Mouse (Mus musculus) neural tube, embryonic 10.5 days (tissue): Measurements from ENCODE around the gene Gm3336.

Experiments
- DNase-seq: peaks from one replicate; pipeline ENCODE4 v3.0.0-alpha.2; 2017; ENCODE audit warnings: low spot score; ENCODE audit errors: extremely low spot score

The Gm3336 gene

DNA sequence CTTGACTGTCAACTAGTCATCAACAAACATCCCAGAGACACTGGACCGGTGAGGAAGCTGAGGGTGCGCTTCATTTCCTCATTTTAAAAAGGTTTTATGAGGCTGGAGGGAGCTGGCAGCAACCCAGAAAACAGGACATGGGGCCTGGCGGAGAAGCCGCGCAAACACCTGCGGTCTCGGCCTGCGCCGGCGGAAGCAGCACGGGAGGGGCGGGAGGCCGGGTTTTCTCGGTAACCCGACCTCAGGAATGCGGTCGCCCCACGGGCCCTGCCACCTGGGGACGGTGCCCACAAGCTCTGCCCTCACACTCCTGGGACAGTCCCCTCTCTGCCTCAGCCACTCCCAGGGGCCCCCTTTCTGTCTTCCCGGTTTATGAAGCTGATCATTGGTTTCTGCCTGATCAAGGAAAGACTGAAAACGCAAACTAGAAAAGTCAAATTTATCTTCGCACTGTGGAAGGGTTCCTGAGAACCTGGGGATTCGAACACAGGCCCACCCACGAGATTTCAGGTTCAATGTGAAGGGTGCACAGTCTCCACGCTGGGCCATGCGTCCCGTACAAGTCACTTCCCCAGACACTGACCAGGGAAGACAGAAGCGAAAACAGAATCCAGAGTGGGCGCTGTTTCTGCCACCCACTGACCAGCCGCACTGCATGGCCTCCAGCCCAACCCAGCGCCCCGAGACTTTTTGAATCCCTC lies 22.9 kb upstream of the Gm3336 start:
- DNase-seq, result no peak

DNA sequence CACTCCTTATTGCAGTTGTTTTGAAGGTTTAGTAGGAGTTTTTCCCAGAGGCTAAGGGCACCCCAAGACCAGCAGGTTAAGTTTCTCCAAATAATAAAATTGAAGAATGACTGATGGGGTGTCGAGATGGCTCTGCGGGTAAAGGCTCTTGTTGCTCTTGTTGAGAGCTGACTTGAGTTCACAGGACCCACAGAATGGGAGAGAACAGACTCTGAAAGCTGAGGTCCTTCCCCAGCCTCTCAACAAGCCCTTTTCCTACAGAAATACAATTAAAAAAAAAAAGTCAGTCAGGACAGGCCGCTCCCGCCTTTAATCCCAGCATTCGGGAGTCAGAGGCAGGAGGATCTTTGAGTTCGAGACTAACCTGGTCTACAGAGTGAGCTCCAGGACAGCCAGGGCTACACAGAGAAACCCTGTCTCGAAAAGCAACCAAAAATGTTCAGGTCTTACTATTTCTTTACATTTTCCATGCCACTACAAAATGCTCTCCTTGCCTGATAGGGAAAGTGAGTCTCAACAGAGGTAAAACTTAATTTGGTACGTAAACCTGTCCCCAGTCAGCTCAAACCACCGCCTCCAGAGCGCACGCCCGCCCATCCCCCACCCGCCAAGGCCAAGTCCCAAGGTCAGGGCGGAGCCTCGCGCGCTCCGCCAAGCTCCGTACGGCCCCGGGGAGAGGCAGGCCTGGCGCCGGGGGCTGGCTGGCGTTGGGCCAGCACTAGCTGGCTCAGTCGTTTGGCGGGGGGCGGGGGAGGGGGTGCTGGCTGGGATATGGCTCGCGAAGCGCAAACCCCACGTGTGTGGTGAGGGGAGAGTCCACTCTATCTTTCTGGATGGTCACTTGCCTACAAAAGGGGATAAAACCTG lies 22.1 kb upstream of the Gm3336 start:
- DNase-seq, result peak; percentile 81

DNA sequence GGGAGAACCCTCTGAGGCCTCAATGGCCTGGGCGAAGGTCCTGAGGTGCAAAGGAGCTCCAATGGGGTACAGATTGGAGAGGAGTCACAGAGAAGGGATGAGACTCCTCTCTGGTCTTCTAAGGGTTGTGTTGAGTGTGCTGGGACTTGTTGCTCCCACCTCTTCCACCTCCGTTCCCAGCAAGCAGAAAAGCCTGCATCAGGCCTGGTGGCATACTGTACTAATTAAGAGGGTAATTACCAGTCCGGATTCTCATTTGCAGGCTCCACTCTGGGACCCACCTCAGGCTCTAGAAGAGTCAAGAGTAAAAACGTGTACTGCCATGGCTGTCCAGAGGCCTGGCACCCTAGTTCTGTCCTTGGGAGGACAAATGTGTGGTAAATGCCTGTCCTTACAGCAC lies 21.4 kb upstream of the Gm3336 start:
- no peak for DNase-seq

DNA sequence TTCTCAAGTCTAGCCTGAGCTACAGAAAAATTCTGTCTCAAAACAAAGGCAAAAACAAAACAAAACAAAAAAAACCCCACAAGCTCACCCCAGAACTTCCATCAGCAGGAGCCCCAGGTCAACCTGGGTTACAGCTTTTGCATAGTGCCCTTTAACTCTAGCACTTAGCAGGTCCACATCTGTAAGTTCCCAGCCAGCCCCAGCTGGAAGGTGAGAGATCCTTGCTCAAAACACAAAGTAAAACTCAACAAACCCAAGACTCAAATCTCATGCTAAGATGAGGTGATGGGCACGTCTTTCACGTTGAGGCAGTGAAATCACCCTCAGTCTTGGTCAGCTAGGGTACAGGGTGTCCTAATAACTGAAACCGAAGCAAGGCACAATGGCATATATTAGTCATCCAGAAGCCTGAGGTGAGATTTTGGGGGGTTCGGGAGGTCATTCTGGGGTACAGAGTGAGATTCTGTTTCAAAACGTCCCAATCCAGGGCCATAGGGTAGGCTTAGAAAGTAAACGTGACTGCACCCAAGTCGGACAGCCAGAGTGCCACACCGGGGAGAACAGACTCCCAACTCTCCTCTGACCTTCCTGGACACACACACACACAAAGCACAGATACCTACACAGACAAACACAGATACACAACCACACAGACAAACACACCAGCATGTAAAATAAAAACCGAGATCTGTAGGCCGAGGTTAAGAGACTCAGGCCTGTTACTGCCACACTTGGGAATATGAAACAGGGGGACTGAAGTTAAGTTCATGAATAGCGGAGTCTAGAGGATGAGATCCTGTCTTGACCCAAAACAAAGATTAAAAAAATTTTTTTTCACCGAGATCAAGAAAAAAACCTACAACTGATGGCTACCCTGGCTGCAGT lies 20.7 kb upstream of the Gm3336 start:
- DNase-seq, result no peak

DNA sequence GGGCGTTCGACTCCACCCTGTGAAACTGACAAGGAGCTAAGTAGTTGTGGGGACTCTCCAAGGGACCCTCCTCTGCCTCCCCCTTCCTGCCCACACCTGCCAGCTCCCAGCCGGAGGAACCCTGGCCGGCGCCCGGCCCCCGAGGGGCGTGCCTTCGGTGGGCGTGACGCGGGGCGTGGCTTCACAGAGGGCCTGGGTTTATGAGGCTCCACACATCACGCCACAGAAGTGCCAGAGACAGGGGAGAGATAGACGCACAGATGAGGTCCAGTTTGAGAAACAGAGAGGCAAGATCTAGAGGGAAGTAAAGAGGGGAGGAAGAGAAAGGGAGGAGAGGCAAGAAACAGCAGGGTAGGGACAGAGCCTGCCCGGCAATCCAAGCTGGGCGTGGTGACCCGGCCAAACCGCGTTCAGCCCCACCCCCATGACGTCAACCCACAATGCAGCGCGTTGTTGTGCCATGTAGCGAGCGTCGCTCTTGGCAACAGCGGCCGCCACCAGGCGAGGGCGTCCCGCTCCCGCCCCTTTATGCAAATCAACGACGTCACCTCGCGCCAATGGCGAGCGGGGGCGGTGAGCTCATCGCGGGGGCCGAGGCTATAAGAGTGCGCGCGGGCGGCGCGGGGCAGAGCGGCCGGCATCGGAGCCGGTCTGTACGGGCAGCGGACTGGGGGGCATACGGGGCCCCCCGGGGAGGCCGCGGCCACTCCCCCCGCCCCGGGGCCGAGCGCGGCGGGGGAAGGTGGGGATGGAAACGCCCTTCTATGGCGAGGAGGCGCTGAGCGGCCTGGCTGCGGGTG lies 19.8 kb upstream of the Gm3336 start, which contains the start of gene Jund:
Gene Jund, plus strand, starts transcription at position 640 of the 800 bp plus-strand sequence.
- peak; percentile 100 for DNase-seq

DNA sequence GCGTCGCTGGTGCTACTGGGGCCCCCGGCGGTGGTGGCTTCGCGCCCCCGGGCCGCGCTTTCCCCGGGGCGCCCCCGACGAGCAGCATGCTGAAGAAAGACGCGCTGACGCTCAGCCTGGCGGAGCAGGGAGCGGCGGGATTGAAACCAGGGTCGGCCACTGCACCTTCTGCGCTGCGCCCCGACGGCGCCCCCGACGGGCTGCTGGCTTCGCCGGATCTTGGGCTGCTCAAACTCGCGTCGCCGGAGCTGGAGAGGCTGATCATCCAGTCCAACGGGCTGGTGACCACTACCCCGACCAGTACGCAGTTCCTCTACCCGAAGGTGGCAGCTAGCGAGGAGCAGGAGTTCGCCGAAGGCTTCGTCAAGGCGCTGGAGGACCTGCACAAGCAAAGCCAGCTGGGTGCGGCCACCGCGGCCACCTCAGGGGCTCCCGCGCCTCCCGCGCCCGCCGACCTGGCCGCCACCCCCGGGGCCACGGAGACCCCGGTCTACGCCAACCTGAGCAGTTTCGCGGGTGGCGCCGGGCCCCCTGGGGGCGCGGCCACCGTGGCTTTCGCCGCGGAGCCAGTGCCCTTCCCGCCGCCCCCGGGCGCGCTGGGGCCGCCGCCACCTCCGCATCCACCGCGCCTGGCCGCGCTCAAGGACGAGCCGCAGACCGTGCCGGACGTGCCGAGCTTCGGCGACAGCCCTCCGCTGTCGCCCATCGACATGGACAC lies 19.1 kb upstream of the Gm3336 start:
- DNase-seq, result peak; percentile 80

DNA sequence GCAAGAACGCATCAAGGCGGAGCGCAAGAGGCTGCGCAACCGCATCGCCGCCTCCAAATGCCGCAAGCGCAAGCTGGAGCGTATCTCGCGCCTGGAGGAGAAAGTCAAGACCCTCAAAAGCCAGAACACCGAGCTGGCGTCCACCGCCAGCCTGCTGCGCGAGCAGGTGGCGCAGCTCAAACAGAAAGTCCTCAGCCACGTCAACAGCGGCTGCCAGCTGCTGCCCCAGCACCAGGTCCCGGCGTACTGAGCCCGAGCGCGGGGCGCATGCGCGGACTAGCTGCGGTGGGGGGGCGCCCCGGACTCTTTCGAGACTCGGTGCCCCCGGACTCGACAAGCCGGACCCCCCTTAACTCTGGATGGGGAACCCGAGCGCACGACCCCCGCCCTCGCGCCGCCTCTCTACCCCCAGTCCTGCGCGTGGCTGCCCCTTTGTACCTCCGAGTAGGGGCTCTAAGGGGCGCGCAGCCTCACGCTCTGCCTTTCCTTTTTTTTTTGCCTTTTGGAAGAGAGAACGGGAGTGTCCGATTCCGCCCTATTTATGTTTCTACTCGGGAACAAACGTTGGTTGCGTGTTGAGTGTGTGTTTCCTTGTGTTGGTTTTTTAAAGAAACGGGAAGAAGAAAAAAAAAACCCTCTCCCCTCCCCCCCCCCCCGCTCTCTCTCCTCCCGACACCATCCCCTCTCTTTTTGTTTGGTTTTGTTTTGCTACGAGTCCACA lies 18.3 kb upstream of the Gm3336 start:
- DNase-seq, result peak; percentile 84

DNA sequence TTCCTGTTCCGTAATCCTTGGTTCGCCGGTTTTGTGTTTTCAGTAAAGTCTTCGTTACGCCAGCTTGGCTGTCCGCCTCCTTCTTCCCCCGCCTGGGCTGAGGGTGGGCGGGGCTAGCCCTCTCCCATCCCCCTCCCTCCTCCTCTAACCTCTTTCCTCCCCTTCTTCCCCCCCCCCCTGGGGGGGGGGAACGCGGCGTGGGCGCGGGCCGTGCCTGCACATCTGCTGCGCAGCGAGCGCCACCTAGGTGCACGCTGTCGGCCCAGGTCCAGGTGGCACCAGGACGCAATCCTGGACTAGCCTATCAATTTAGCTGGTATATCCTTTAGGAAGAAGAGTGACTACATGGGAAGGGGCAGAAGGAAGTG lies 17.8 kb upstream of the Gm3336 start:
- DNase-seq, result peak; percentile 93

DNA sequence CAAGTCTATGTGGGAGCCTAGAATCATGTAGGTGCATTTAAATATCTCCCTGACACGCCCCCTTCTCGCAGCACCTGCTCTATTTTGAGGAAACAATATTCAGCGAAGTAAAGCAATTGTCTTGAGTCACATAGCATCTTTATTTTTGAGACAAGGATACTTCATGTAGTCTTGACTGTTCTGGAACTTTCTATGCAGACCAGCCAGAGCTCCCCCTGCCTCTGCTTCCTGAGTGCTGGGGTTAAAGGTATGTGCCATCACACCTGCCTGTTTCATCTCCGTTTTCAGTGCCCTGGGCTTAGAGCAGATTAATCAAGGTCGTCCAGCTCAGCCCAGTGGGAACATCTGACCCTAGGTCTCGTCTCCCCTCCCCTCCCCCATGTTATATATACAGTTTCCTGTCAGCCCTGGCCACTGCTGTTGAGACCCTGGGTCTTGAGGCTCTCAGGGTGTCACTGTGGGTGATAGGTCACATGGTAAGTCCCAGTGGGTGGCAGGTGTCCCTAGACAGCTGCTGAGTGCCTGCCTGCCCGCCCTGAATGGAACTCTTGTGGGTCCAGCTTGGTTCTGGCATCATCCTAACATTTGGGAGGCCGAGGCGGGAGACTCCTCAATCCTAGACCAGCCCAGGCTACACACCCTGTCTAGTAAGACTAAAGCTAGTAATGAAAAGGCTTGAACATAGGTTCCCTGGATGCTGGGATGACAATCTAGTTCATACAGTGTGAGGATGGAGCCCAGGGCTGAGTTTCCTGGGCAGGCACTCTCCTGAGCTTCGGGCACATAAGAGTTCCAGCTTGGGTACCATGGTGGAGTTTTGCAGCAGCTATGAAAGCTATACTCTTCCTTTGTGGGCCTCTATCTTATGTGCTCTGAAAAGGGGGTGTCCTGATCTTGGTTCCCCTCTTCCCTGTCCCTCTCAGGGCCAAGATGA lies 17.0 kb upstream of the Gm3336 start:
- peak; percentile 34 for DNase-seq

DNA sequence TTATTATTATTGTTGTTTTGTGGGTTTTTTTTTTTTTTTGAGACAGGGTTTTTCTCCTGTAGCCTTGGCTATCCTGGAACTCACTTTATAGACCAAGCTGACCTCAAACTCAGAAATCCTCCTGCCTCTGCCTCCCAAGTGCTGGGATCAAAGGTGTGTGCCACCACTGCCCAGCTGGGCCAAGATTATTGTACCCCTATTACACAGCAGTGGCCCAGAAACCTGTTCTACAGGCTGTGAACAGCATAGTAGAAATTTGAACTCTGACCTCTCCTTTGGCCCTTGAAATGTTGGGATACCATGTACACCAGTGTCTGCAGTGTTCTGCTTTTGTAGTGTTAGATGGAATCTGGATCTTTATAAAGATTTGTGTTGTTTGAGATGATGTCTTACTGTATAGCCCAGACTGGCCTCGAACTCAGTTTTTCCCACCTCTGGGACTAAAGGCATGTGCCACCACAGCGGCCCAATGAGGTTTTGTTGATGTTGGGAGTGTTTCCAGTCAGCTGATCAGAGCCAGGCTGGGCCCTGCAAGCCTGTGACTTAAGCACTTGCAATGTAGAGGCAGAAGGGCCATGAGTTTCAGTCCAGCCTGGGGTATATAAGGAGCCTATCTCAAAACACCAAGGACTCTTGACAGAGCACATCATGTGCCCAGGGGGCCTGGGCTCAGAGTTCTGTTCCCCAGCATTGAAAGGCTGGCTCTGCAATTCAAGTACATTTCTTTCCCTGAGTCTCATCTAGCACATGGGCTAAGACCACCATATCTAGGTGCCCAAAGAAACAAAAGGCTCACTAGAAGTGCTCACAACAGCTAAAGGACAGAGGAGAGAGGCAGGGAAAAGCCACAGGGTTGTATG lies 16.1 kb upstream of the Gm3336 start:
- DNase-seq, result no peak

DNA sequence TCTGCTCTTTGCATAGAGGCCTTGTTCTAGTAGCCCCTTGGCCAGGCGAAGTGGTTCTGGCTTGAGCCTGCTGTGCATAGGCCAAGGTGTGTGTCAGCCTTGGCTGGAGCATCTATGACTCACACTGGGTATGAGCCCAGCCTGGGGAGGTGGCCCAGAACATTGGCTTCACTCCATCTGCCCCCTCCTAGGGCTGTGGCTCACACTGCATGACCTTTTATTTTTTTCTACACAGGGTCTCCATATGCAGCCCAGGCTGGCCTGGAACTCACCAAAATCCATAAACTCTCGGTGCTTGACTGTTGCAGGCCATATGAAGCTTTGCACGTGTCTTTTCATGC lies 15.5 kb upstream of the Gm3336 start:
- DNase-seq, result no peak

DNA sequence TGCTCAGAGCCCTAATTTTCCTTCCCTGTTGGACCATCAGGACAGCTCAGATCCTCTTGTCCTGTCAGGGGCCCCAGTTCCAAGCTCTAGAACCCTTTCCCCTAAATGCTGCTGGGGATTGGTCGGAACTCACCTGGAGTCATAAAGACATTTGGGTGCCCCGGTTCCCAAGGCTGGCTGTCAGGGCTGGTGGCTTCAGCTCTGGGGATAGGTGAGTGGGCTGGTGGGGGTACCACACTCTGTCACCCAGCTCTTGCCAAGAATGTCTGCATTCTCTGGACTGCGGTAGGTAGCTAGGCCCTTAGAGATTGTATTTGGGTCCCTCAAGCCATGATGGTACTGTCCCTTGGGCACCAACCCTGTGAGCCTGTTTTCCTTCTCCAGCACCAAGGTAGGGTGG lies 15.1 kb upstream of the Gm3336 start, which contains the start of gene Iqcn:
Gene Iqcn, plus strand, starts transcription at position 171 of the 400 bp plus-strand sequence.
- no peak for DNase-seq

DNA sequence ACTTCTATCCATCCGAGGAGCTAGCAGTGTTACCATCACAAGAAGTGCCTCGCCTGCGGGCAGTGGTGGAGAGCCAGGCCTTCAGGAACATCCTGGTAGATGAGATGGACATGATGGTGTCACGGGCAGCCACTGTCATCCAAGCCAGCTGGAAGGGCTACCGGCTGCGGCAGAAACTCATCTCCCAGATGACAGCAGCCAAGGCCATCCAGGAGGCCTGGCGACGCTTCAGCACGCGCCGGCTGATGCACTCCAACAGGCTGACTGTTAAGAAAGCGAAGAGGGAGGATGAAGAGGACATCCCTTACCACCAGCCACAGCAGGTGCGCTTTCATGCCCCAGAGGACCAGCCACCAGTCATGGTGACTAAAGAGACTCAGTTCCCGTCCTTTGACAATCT lies 10.1 kb upstream of the Gm3336 start:
- DNase-seq, result no peak

DNA sequence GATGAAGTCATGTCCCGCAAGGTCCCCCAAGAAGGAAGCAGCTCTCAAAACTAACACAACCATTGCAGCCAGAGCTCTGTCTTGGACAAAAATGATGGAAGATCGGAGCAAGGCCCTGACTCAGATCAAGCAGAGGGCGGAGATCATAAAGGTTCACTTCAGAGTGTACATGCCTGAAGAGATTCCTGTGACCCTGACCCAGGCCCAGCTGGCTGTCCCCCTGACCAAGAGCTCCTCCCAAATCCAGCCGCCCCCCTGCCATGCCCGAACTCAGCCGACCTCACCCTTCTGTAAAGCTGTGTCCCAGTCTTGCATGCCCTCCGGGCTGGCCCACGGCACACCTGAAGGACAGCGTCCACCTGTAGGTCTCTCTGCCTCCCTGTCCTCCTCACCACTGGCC lies 8.5 kb upstream of the Gm3336 start:
- no peak for DNase-seq

DNA sequence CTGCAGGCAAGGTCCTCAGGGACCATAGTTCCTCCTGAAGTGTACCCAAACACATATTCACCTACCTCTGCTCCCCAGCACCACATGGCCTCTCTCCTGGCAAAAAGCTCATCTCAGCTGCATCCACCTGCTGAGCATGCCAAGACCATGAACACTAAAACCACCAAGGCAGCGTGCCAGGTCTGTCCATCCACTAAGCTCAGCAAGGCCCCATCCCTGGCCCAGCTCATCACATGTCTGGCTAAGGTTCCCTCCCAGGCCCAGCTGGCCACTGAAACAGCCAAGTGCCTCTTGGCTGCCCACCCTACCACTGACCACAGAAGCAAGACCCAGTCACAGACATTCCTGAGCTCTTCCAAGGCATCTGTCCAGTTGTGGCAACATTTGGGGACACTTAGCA lies 8.0 kb upstream of the Gm3336 start:
- DNase-seq, result no peak

DNA sequence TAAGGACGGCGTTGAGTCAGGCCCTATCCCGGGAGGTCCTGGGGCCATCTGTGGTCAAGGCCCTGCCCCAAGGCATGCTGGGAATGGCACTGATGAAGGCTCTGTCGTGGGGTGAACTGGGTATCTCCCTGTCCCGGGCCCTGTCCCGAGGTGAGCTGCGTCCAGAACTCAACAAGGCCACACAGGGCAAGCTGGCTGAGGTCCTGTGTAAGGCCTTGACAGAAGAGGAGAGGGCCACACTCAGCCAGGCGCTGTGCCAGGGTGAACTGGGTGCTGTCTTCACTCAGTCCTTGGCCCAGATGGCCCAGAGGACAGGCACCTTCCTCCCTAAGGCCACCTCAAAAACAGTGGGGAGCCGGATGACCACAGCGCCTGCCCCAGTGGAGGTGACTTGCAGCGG lies 7.3 kb upstream of the Gm3336 start:
- no peak for DNase-seq

DNA sequence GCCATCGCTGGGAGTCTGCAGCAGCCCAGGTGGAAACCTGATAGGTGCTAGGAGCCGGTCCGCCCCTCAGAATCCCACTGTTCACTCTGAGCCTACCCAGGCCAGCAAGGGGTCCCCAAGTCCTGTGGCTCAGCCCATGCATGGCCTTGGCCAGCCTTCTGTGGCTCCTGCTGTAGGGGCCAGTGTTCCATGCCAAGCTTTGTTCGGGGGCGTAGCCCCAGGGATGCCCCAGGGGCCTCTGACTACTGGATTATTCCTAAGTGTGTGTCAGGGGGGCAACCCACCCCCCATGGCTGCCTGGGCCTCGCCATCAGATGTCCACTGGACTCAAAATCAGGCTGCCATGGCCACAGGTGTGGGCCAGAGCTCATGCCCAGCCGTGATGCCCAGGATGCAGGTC lies 4.4 kb upstream of the Gm3336 start:
- no peak for DNase-seq

DNA sequence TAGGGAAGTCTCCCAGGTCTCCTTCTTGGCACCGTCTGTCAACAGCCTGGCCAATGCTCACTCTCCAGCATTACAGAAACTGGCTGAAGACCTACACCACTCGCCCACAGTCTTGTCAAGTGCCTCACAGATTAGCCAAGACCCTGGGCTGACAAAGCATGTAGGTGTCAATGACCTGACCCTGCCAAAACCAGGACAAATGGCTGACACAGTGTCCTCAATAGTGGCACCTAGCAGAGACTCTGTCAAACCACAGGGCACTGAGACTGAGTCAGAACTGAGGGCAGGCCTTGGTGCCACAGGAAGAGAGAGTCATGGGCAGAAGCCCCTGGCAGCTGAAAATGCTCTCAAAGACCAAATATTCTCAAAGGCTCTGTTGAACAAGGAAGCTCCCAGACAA lies 3.3 kb upstream of the Gm3336 start:
- DNase-seq, result no peak
